Mouse (Mus musculus): ENCODE measurements at regions not wholly inside any gene's neighbourhood (a gene's known extent, or its start where the extent isn't known, plus 50 kb on each side); places are given as distances from the start of the nearest gene placed in this dataset.

- ATAC-seq (ENCODE audit: low FRiP score) = no peak
- H3K4me2 ChIP-seq = no peak overlapping the region
Measured at GRCm38 (mm10) chr1:14462496-14462895, 1630.6 kb downstream of the 4930444P10Rik start.

GRCm38 (mm10) chr1:14460811-14461210, 1632.3 kb downstream of the 4930444P10Rik start:
- DNase-seq (ENCODE audit: low spot score, missing footprints) (no peak), ATAC-seq (ENCODE audit: low FRiP score) (no peak)
- H3K27me3 ChIP-seq (ENCODE audit: control insufficient read depth, insufficient read depth, low read length) = no peaks in the 10 kb centered on the region; the same call in 1 of the 2 replicates
- no peaks in the 10 kb centered on the region for H3K9me3 ChIP-seq (ENCODE audit: control insufficient read depth, low read length)
- no peak overlapping the region for H3K9ac ChIP-seq (ENCODE audit: low read length)
- H3K4me3 ChIP-seq (ENCODE audit: low read depth, low read length) = no peak overlapping the region
- no peaks in the 10 kb centered on the region for H3K36me3 ChIP-seq (ENCODE audit: control insufficient read depth, insufficient read depth, low read length)
- 87% methylated on average over 4 of the region's 4 CpGs for WGBS
- H3K4me1 ChIP-seq (ENCODE audit: control insufficient read depth, insufficient read depth, low read length) = peaks cover 9% of the 10 kb centered on the region
- no peak overlapping the region for H3K4me2 ChIP-seq
- H3K27ac ChIP-seq (ENCODE audit: low read depth, low read length) = no peak overlapping the region

More at GRCm38 (mm10) chr1:14462496-14462895, 1630.6 kb downstream of the 4930444P10Rik start:
- H3K4me3 ChIP-seq (ENCODE audit: low read depth, low read length) = no peak overlapping the region
- no peak for DNase-seq (ENCODE audit: low spot score, missing footprints)
- H3K27ac ChIP-seq (ENCODE audit: low read depth, low read length) = no peak overlapping the region
- WGBS = 35% methylated on average over 3 of the region's 3 CpGs
- no peaks in the 10 kb centered on the region for H3K9me3 ChIP-seq (ENCODE audit: control insufficient read depth, low read length)
- peaks cover 9% of the 10 kb centered on the region for H3K4me1 ChIP-seq (ENCODE audit: control insufficient read depth, insufficient read depth, low read length)
- no peak overlapping the region for H3K9ac ChIP-seq (ENCODE audit: low read length)
- no peaks in the 10 kb centered on the region; the same call in 1 of the 2 replicates for H3K27me3 ChIP-seq (ENCODE audit: control insufficient read depth, insufficient read depth, low read length)
- no peaks in the 10 kb centered on the region for H3K36me3 ChIP-seq (ENCODE audit: control insufficient read depth, insufficient read depth, low read length)

- ATAC-seq (ENCODE audit: low FRiP score) = no peak
- 66% methylated on average over 2 of the region's 2 CpGs for WGBS
- no peaks in the 10 kb centered on the region for H3K9me3 ChIP-seq (ENCODE audit: control insufficient read depth, low read length)
Measured at GRCm38 (mm10) chr1:14429326-14429725, 1663.8 kb downstream of the 4930444P10Rik start.

GRCm38 (mm10) chr1:14421030-14421429, 1672.1 kb downstream of the 4930444P10Rik start:
- H3K4me2 ChIP-seq = no peak overlapping the region
- H3K9ac ChIP-seq (ENCODE audit: low read length) = no peak overlapping the region
- H3K9me3 ChIP-seq (ENCODE audit: control insufficient read depth, low read length) = no peaks in the 10 kb centered on the region
- peaks cover 27% of the 10 kb centered on the region for H3K27me3 ChIP-seq (ENCODE audit: control insufficient read depth, insufficient read depth, low read length)
- no peak for ATAC-seq (ENCODE audit: low FRiP score)
- H3K4me3 ChIP-seq (ENCODE audit: low read depth, low read length) = no peak overlapping the region
- H3K4me1 ChIP-seq (ENCODE audit: control insufficient read depth, insufficient read depth, low read length) = no peaks in the 10 kb centered on the region
- no peak for DNase-seq (ENCODE audit: low spot score, missing footprints)
- H3K27ac ChIP-seq (ENCODE audit: low read depth, low read length) = no peak overlapping the region
- H3K36me3 ChIP-seq (ENCODE audit: control insufficient read depth, insufficient read depth, low read length) = no peaks in the 10 kb centered on the region
- WGBS = 93% methylated on average over 1 of the region's 1 CpGs

More at GRCm38 (mm10) chr1:14429326-14429725, 1663.8 kb downstream of the 4930444P10Rik start:
- H3K4me3 ChIP-seq (ENCODE audit: low read depth, low read length) = no peak overlapping the region
- no peak for DNase-seq (ENCODE audit: low spot score, missing footprints)
- no peak overlapping the region for H3K27ac ChIP-seq (ENCODE audit: low read depth, low read length)
- no peak overlapping the region for H3K9ac ChIP-seq (ENCODE audit: low read length)
- H3K4me2 ChIP-seq = no peak overlapping the region
- no peaks in the 10 kb centered on the region for H3K4me1 ChIP-seq (ENCODE audit: control insufficient read depth, insufficient read depth, low read length)
- no peaks in the 10 kb centered on the region for H3K27me3 ChIP-seq (ENCODE audit: control insufficient read depth, insufficient read depth, low read length)
- H3K36me3 ChIP-seq (ENCODE audit: control insufficient read depth, insufficient read depth, low read length) = no peaks in the 10 kb centered on the region

- peaks cover 43% of the 10 kb centered on the region for H3K27me3 ChIP-seq (ENCODE audit: control insufficient read depth, insufficient read depth, low read length)
- peak; percentile 93 for DNase-seq (ENCODE audit: low spot score, missing footprints)
- ATAC-seq (ENCODE audit: low FRiP score) = peak; percentile 78
- H3K27ac ChIP-seq (ENCODE audit: low read depth, low read length) = no peak overlapping the region
- H3K4me1 ChIP-seq (ENCODE audit: control insufficient read depth, insufficient read depth, low read length) = 0 out of 2 replicates have a peak, but pooled peaks cover 2% of the 10 kb centered on the region
- no peak overlapping the region for H3K9ac ChIP-seq (ENCODE audit: low read length)
- no peak overlapping the region for H3K4me2 ChIP-seq
- H3K4me3 ChIP-seq (ENCODE audit: low read depth, low read length) = no peak overlapping the region
- 18% methylated on average over 4 of the region's 4 CpGs for WGBS
- no peaks in the 10 kb centered on the region for H3K36me3 ChIP-seq (ENCODE audit: control insufficient read depth, insufficient read depth, low read length)
- no peaks in the 10 kb centered on the region for H3K9me3 ChIP-seq (ENCODE audit: control insufficient read depth, low read length)
Measured at GRCm38 (mm10) chr1:14413826-14414445, 1679.2 kb downstream of the 4930444P10Rik start.

GRCm38 (mm10) chr1:14369957-14370833, 1722.9 kb downstream of the 4930444P10Rik start:
- H3K9ac ChIP-seq (ENCODE audit: low read length) = no peak overlapping the region
- H3K4me2 ChIP-seq = no peak overlapping the region
- H3K9me3 ChIP-seq (ENCODE audit: control insufficient read depth, low read length) = no peaks in the 10 kb centered on the region
- DNase-seq (ENCODE audit: low spot score, missing footprints) (no peak), ATAC-seq (ENCODE audit: low FRiP score) (no peak)
- H3K27me3 ChIP-seq (ENCODE audit: control insufficient read depth, insufficient read depth, low read length) = no peaks in the 10 kb centered on the region
- no peak overlapping the region for H3K4me3 ChIP-seq (ENCODE audit: low read depth, low read length)
- no peaks in the 10 kb centered on the region for H3K4me1 ChIP-seq (ENCODE audit: control insufficient read depth, insufficient read depth, low read length)
- 94% methylated on average over 3 of the region's 3 CpGs for WGBS
- no peak overlapping the region for H3K27ac ChIP-seq (ENCODE audit: low read depth, low read length)
- no peaks in the 10 kb centered on the region for H3K36me3 ChIP-seq (ENCODE audit: control insufficient read depth, insufficient read depth, low read length)

- Histone ChIP-seq H3K27me3 (ENCODE audit: control insufficient read depth, insufficient read depth, low read length) (no peaks in the 10 kb centered on the region), H3K9ac (ENCODE audit: low read length) (no peak overlapping the region), H3K9me3 (ENCODE audit: control insufficient read depth, low read length) (no peaks in the 10 kb centered on the region), H3K27ac (ENCODE audit: low read depth, low read length) (no peak overlapping the region), H3K4me3 (ENCODE audit: low read depth, low read length) (no peak overlapping the region), H3K36me3 (ENCODE audit: control insufficient read depth, insufficient read depth, low read length) (no peaks in the 10 kb centered on the region), H3K4me1 (ENCODE audit: control insufficient read depth, insufficient read depth, low read length) (no peaks in the 10 kb centered on the region), H3K4me2 (no peak overlapping the region)
- WGBS = 55% methylated on average over 2 of the region's 2 CpGs
- DNase-seq (ENCODE audit: low spot score, missing footprints) (no peak), ATAC-seq (ENCODE audit: low FRiP score) (no peak)
Measured at GRCm38 (mm10) chr1:14359998-14360640, 1733.0 kb downstream of the 4930444P10Rik start.
